Mouse (Mus musculus) kidney, adult 2 months (tissue): ENCODE measurements around the gene Spred2.

Source experiments
- CTCF ChIP-seq: fragments of 200-500 bp; conservative IDR thresholded peaks from 2 replicates; pipeline ENCODE4 v1.5.1; 2011; ENCODE audit warnings: low read depth, mild to moderate bottlenecking, control low read depth, low read length, moderate library complexity, mixed read lengths; ENCODE audit not compliant: insufficient read depth, insufficient read length
- POLR2A ChIP-seq: fragments of 200-500 bp; IDR thresholded peaks from one replicate; pipeline ENCODE4 v1.6.1; 2011; ENCODE audit warnings: low read depth, low read length, control low read depth

- TF ChIP-seq CTCF (no peak), POLR2A (no peak)
Observed at GRCm38 (mm10) chr11:19969584-19969983, 45.4 kb downstream of the Spred2 start.
